Mouse (Mus musculus): Measurements from ENCODE around the gene Crlf2. TPM values are rescaled to one million over a fixed set of nuclear protein-coding genes. Genes with fewer than 3 reads are reported as not detected.

Gene Crlf2
- 0.45 TPM for polyA plus RNA-seq (2014; fragmentation: Illumina TruSeq; extraction: RNeasy Lipid Tissue Mini Kit (QIAGEN cat#74804); ENCODE audit: low replicate concordance)

GRCm38 (mm10) chr5:109558404-109559160 lies at the start of gene Crlf2:
Gene Crlf2, minus strand, starts transcription at chr5:109558993.

Other genes with a start within 250 kb of the Crlf2 start
- gene Vmn2r16, start 228.8 kb downstream of the Crlf2 start, polyA plus RNA-seq (2014; fragmentation: Illumina TruSeq; extraction: RNeasy Lipid Tissue Mini Kit (QIAGEN cat#74804); ENCODE audit: low replicate concordance) = not detected
- not detected for gene Vmn2r17, start 139.3 kb downstream of the Crlf2 start, polyA plus RNA-seq (2014; fragmentation: Illumina TruSeq; extraction: RNeasy Lipid Tissue Mini Kit (QIAGEN cat#74804); ENCODE audit: low replicate concordance)
- gene 5430403G16Rik, start 132.0 kb upstream of the Crlf2 start, polyA plus RNA-seq (2014; fragmentation: Illumina TruSeq; extraction: RNeasy Lipid Tissue Mini Kit (QIAGEN cat#74804); ENCODE audit: low replicate concordance) = 4.1 TPM
- 22.0 TPM for gene 4930522L14Rik, start 192.9 kb upstream of the Crlf2 start, polyA plus RNA-seq (2014; fragmentation: Illumina TruSeq; extraction: RNeasy Lipid Tissue Mini Kit (QIAGEN cat#74804); ENCODE audit: low replicate concordance)